Mouse (Mus musculus) megakaryocyte-erythroid progenitor cell, adult 5-6 weeks (primary cell): ENCODE results near the gene Ugt2b38. TPM values are rescaled to one million over a fixed set of nuclear protein-coding genes. Genes with fewer than 3 reads are reported as not detected.
"Not testable (repeated sequence)": the region's sequence is repeated elsewhere in the genome, so short reads cannot be mapped to it uniquely, and the experiment has no call there.

Experiments
- ATAC-seq: replicated peaks from 2 replicates; pipeline ENCODE4 v1.8.0; 2016; ENCODE audit warnings: mild to moderate bottlenecking, inconsistent platforms; ENCODE audit not compliant: severe bottlenecking, poor library complexity, low FRiP score, low TSS enrichment
- total RNA-seq, 2 experiments: library from RNA; stranded (forward) in 1 of 2; stranded (reverse) in 1 of 2; fragments of 200-1000, 215-1000 nt in 1 of 2; fragments of >200 nt in 1 of 2; fragmentation: Nextera tagmentation in 1 of 2; gene quantifications; 2 replicates each; pipeline ENCODE4 v1.2.3; 2014 to 2017

Gene Ugt2b38
- total RNA-seq (2014; fragmentation: Nextera tagmentation) (not detected in 2 replicates), total RNA-seq (2017) (not detected in 2 replicates)

- not testable (repeated sequence) for ATAC-seq
Observed at GRCm38 (mm10) chr5:87424041-87424440, at the start of gene Ugt2b38. Gene Ugt2b38, minus strand, starts transcription at chr5:87424203.

GRCm38 (mm10) chr5:87458810-87459209 lies 34.8 kb upstream of the Ugt2b38 start:
- ATAC-seq: no peak

DNA sequence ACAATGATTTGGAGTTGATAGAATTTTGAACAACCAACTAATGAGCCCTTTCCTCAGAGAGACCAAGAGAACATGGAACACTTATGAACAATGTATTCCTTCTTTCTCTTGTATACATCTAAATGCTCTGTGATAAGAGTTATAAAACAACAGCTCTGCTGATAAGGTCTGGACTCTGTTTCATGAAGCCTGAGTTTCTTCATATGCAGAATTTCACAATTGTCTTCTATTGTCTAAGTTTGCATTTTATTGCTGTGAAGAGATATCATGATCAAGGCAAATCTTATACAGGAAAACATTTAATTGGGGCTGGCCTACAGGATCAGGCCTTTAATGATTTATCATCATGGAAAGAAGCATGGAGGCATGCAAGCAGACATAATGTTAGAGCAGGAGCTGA lies 33.7 kb upstream of the Ugt2b38 start:
- no peak for ATAC-seq

- ATAC-seq: no peak
Observed at GRCm38 (mm10) chr5:87456216-87456850, 32.3 kb upstream of the Ugt2b38 start.

DNA sequence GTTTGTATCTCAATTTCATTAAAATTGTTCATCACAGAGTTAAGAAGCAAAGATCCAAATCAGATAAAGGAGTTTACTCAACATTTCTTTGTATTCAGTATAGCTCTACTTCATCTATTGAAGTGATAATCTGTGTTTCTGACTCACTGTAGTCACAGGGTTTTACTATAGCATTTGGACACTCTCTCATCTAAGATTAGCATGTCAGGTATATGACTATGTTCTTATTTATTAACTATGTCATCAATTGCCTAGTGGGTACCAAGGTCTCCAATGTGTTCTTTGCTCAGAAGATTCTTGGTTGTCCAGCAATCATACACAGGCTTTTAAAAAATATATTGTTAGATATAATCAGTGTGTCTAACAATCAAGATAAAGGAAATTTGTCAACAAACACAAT lies 31.5 kb upstream of the Ugt2b38 start:
- ATAC-seq: no peak

DNA sequence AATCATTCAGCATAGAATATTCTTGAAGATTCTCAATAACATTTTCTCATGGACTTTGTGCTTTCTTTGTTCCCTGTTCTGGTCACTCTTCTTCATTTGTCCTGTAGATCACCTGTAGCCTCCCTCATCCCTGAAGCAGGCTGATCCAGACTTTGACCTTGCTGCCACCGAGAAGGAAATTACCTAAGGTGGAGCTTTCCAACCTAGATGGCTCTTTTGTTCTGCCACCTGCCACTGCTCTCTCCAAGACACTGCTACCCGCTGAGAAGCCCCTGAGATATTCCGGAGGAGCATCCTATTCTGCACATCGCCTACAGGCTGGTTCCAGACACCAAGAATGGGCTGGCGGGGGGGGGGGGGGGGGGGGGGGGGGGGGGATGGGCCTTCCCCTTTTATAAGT lies 28.5 kb upstream of the Ugt2b38 start:
- ATAC-seq: not testable (repeated sequence)

GRCm38 (mm10) chr5:87436264-87436663 lies 12.3 kb upstream of the Ugt2b38 start:
- no peak for ATAC-seq

DNA sequence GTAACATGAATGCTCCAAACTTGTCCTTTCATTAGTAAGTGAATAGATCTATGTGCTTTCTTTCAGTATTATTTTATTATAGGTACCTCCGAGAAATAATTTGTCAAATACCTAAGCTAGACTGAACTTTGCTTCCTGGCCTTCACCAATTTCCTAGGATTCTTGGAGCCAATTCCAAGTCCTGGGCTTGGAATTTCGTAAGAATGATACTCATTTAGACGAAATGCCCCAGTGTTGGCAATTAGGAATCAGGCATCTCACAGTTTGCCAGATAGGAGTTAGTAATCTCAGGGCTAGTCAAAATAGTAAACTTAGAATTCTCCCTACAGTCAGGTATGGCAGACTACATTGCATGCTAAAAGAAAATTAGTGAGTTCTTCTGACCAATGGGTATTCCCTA lies 1.7 kb upstream of the Ugt2b38 start:
- ATAC-seq: no peak

DNA sequence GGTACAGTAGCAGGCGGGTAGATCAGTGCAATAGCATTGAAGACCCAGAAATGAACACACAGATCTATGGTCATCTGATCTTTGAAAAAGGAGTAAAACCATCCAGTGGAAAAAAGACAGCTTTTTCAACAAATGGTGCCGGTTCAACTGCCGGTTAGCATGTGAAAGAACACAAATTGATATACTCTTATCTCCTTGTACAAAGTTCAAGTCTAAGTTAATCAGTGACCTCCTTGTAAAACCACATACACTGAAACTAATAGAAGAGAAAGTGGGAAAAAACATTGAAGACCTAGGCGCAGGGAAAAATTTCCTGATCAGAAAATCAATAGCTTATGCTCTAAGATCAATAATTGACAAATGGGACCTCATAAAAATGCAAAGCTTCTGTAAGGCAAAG lies 27.0 kb downstream of the Ugt2b38 start:
- no peak for ATAC-seq

GRCm38 (mm10) chr5:87390818-87391217 lies 33.2 kb downstream of the Ugt2b38 start:
- no peak for ATAC-seq

DNA sequence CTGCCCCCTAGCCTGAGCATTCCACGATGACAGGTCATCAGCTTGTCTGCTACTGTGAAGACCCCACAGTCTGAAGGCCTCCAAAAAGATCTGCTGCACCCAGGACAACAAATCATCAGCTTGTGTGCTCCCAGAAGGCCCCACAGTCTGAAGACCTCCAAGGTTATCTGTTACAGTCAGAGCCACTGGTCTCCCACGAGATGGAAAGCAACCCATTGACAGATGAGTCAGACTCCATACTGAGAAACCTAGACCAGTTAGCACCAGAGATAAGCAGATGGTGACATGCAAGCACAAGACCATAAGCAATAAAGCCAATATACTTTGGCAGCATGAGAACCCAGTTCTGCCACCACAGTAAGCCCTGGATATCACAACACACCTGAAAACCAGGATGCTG lies 43.8 kb downstream of the Ugt2b38 start:
- no peak for ATAC-seq

DNA sequence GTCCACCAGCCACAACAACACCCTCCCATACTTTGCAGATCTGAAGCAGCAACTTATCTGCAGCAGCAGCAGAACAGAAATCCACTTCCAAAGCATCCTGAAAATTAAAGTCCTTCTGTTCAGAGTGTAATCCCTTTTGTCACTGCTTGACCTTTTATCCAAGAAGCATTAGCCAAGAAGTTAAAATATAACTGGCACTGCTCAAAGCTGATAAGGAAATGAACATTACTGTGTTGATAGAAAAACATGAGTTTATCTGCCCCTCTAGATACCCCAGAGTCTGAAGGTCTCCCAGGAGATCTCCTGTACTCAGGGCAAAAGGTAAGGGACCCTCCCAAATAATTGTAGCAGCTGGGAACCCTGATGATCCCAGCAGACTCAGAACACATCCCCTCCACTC lies 44.2 kb downstream of the Ugt2b38 start:
- ATAC-seq: no peak

- no peak for ATAC-seq
Observed at GRCm38 (mm10) chr5:87375874-87376383, 48.1 kb downstream of the Ugt2b38 start.

DNA sequence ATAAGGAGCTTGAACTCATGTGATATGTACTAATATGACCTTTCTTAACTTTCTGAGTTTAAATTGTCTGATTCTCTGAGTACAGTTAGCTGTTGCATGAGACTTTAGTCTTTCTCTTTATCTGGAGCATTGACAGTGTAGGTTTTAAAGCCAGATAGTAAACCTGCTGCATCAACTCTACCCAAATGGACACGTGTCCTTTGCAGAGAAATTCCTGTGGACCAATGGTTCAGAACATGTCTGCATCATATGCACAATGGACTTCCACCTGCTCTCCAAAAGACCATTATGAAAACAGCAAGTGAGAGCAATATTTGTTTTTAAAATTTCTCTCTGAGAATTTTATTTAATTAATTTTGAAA lies 50.5 kb downstream of the Ugt2b38 start:
- ATAC-seq: no peak

- ATAC-seq: not testable (repeated sequence)
Observed at GRCm38 (mm10) chr5:87372788-87373501, 51.1 kb downstream of the Ugt2b38 start.

Other genes starting within 250 kb of the Ugt2b38 start
- gene Ugt2b37, start 169.4 kb downstream of the Ugt2b38 start, total RNA-seq (2014; fragmentation: Nextera tagmentation): not detected in 2 replicates
- not detected in 2 replicates for gene Ugt2b37, start 169.4 kb downstream of the Ugt2b38 start, total RNA-seq (2017)
- not detected in 2 replicates for gene Ugt2a3, start 87.0 kb downstream of the Ugt2b38 start, total RNA-seq (2014; fragmentation: Nextera tagmentation)
- gene Ugt2a3, start 87.0 kb downstream of the Ugt2b38 start, total RNA-seq (2017): not detected in 2 replicates
- not detected in 2 replicates for gene Ugt2a2, start 58.1 kb upstream of the Ugt2b38 start, total RNA-seq (2014; fragmentation: Nextera tagmentation)
- not detected in 2 replicates for gene Ugt2a2, start 58.1 kb upstream of the Ugt2b38 start, total RNA-seq (2017)
- not detected in 2 replicates for gene Gm43638, start 62.6 kb upstream of the Ugt2b38 start, total RNA-seq (2014; fragmentation: Nextera tagmentation)
- gene Gm43638, start 62.6 kb upstream of the Ugt2b38 start, total RNA-seq (2017): not detected in 2 replicates
- not detected in 2 replicates for gene Ugt2a1, start 66.7 kb upstream of the Ugt2b38 start, total RNA-seq (2014; fragmentation: Nextera tagmentation)
- gene Ugt2a1, start 66.7 kb upstream of the Ugt2b38 start, total RNA-seq (2017): not detected in 2 replicates
- not detected in 2 replicates for gene Sult1b1, start 114.0 kb upstream of the Ugt2b38 start, total RNA-seq (2014; fragmentation: Nextera tagmentation)
- gene Sult1b1, start 114.0 kb upstream of the Ugt2b38 start, total RNA-seq (2017): not detected in 2 replicates
- not detected in 2 replicates for gene Sult1d1, start 144.8 kb upstream of the Ugt2b38 start, total RNA-seq (2014; fragmentation: Nextera tagmentation)
- not detected in 2 replicates for gene Sult1d1, start 144.8 kb upstream of the Ugt2b38 start, total RNA-seq (2017)
- gene Sult1e1, start 167.4 kb upstream of the Ugt2b38 start, total RNA-seq (2014; fragmentation: Nextera tagmentation): not detected in 2 replicates
- gene Sult1e1, start 167.4 kb upstream of the Ugt2b38 start, total RNA-seq (2017): not detected in 2 replicates
- not detected in 2 replicates for gene Csn1s1, start 242.0 kb upstream of the Ugt2b38 start, total RNA-seq (2014; fragmentation: Nextera tagmentation)
- gene Csn1s1, start 242.0 kb upstream of the Ugt2b38 start, total RNA-seq (2017): not detected in 2 replicates